Mouse (Mus musculus): Measurements from ENCODE around the gene 3110082I17Rik. TPM values are rescaled to one million over a fixed set of nuclear protein-coding genes. Genes with fewer than 3 reads are reported as not detected.

Gene 3110082I17Rik
- total RNA-seq, 2 experiments from 2014 or later, result 1.3 to 4.0 TPM

- ATAC-seq (replicated peaks; ENCODE audit: low FRiP score, poor library complexity, severe bottlenecking), result no peak
Observed at GRCm38 (mm10) chr5:139402106-139402505, 58.2 kb downstream of the 3110082I17Rik start.

DNA sequence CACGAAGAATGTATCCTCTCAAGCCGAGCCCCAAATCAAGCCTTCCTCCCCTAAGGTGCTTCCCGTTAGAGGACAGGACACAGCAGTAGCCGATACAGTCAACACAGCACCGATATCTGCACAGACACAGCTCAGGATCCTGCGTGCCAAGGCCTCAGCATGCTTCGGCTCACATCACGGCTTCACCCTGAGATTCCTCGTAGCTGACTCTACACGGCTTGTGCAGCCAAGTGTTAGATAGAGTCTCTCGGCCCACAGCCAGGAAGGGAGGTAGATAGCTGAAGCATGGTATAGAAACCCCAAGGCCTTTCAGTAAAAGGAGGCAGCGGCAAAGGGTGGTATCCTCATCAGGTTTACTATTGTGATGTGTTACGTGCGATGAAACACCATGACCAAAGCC, 60.3 kb downstream of the 3110082I17Rik start:
- no peak for ATAC-seq (replicated peaks; ENCODE audit: low FRiP score, poor library complexity, severe bottlenecking)

GRCm38 (mm10) chr5:139398786-139399185, 61.5 kb downstream of the 3110082I17Rik start:
- ATAC-seq (replicated peaks; ENCODE audit: low FRiP score, poor library complexity, severe bottlenecking), result no peak

DNA sequence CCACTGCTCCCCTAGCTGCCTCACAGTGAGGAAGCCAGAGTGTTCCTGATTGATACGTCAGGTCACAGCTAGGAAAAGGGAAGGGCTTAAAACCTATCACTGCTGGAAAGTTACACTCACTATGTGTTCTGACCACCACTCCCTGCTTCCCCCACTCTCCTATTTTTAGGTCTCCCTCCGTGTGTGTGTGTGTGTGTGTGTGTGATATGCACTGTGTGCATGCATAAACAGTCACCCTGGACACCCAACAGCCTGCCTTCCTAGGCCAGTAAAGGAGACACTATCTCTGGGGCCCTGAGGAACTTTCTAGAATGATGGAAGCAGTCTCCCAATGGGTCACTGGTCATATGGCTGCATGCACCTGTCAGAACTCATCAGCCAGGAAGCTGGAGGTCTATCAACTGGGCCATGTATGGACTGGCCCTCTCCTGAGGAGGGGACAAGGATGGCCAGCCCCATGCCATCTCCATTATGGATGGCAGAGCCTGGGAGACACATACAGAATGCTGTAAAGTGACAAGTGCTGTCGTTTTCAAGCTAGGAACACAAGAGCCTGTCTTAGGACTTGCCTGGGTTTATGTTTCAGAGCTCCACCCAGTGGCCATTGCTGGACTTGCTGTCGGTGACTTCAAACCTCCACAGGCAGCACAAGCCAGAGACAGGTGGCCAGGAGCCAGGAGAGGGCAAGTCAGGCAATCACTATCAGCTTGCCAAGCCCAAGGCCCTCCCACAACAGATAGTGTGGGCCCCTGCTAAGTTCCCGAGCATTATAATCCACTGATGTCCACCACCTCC, 62.2 kb downstream of the 3110082I17Rik start:
- peak; percentile 81 for ATAC-seq (replicated peaks; ENCODE audit: low FRiP score, poor library complexity, severe bottlenecking)

DNA sequence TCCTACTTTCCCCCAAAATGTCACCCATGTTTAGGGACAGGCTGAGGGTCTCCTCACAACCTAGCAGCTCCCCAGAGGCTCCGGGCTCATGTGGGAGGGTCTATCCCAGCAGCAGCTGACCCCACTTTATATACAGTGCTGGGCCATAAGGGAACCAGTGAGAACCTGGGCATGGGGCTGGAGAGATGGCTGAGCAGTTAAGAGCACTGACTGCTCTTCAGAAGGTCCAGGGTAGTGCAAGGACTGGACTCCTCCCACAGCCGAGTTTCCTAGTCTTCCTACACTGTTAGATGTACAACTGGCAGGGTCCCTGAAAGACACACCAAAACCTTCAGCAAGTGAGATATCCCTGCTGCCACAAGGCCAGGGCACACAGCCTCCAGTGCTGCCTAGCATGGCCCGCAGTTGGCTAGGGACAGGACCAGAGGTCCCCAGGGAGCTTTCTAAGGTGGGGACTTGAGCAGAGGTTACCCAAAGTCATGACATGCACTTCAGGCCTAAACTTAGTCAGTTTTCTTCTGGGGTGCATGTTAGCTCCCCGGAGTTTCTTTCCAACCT, 62.9 kb downstream of the 3110082I17Rik start:
- no peak for ATAC-seq (replicated peaks; ENCODE audit: low FRiP score, poor library complexity, severe bottlenecking)

DNA sequence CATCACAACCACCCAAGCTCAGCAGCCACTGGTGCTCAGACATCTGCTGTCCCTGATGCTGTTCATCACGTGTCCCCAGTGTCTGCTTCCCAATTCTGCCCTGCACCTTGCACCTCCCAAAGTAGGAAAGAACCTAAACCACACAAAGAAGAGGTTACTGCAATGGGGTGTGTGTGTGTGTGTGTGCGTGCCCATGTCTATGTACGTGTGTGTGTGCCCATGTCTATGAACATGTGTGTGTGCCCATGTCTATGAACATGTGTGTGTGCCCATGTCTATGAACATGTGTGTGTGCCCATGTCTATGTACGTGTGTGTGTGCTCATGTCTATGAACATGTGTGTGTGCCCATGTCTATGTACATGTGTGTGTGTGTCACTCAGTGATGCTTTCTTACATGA, 64.8 kb downstream of the 3110082I17Rik start:
- ATAC-seq (replicated peaks; ENCODE audit: low FRiP score, poor library complexity, severe bottlenecking), result no peak

GRCm38 (mm10) chr5:139394399-139394798, 65.9 kb downstream of the 3110082I17Rik start:
- ATAC-seq (replicated peaks; ENCODE audit: low FRiP score, poor library complexity, severe bottlenecking), result no peak

DNA sequence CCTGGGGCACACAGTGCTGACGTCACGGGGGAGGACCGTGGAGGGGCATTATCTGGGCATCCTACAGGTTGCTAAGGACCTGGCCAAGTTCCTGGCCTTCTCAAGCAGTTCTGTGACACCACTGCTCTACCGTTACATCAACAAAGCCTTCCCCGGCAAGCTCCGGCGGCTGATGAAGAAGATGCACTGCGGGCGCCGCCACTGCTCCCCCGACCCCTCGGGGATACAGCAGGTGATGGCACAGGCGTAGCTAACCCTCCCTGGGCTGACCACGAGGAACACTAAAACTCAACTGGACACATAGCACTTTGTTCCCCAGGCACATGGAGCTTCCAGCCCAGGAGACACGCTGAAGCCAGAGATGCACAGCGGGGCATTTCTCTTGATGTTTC, 67.1 kb downstream of the 3110082I17Rik start:
- no peak for ATAC-seq (replicated peaks; ENCODE audit: low FRiP score, poor library complexity, severe bottlenecking)

DNA sequence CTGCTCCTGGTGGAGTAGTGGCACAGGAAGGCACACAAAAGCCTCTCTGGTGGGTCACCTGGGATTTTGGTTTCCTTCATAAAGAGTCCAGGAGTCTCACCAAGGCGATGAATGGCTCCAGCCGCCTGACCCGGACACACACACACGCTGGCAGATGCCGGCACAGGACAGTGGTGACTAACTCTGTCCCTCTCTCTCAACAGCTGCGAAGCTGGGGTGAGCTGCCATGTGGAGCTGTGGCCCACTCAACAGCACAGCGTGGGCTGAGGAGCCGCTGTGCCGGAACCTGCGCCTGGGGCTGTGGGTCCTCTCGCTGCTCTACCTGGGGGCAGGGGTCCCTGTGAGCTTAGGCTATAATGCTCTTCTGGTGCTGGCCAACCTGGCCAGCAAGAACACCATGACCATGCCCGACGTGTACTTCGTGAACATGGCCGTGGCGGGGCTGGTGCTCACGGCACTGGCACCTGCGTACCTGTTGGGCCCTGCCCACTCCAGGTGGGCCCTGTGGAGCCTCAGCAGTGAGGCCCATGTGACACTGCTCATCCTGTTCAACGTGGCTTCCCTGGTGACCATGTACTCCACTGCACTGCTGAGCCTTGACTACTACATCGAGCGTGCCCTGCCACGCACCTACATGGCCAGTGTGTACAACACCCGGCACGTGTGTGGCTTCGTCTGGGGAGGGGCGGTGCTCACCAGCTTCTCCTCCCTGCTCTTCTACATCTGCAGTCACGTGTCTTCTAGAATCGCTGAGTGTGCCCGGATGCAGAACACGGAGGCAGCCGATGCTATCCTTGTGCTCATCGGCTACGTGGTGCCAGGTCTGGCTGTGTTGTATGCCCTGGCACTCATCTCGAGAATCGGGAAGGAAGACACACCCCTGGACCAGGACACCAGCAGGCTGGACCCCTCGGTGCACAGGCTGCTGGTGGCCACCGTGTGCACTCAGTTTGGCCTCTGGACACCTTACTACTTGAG, 67.8 kb downstream of the 3110082I17Rik start:
- ATAC-seq (replicated peaks; ENCODE audit: low FRiP score, poor library complexity, severe bottlenecking), result no peak

DNA sequence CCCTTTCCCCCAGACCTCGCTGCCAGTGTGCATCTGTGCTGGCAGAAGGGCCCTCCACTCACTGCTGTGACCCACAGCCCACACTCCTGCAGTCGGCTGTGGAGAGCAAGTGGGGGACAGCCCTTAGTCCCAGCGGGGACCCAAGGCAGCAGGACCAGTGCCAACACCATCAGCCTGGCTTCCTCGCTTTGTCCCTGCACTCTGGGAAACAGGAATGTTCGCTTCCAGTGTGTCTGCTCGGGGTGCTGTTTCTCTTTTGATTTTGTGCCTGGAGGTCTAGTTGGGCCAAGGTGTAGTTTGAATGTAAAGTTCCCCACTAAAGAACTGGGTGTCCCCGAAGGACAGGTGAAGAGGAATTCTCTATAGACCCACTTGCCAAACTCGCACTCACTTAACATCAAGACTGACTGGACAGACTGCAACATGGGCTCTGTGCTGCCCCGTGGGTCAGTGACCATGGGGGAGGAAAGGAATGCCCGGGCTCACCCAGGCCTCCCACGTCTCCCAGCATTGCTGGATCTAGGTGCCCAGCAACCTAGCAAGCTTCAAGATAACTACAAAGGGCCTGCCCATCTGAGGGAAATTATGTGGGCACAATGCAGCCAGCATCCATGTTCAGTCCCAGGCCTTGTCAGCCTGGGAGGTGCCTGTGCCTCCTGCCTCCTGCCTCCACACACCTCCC, 68.9 kb downstream of the 3110082I17Rik start:
- no peak for ATAC-seq (replicated peaks; ENCODE audit: low FRiP score, poor library complexity, severe bottlenecking)

DNA sequence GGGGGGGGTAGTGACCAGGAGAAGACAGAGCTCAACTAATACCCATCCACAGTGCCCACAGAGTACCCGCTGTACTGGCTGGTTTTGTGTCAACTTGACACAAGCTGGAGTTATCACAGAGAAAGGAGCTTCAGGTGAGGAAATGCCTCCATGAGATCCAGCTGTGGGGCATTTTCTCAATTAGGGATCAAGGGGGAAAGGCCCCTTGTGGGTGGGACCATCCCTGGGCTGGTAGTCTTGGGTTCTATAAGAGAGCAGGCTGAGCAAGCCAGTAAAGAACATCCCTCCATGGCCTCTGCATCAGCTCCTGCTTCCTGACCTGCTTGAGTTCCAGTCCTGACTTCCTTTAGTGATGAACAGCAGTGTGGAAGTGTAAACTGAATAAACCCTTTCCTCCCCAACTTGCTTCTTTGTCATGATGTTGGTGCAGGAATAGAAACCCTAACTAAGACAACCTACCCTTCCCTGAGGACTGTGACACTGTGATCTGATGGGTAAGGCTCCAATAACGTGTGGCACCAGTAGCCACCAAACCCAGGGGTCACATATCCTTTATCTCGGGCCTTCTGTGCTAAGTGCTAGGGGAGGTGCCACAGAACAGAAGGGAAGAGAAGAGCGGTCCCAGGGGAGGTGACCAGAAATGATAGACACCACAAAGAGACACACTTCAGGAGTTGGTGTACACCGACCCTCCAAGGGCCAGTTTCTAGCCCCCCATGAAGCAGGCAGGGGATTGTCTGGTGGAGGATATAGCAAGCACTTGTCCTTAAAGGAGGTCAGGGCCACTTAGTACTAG, 69.8 kb downstream of the 3110082I17Rik start:
- peak; percentile 24; the same call in 1 of the 2 replicates for ATAC-seq (replicated peaks; ENCODE audit: low FRiP score, poor library complexity, severe bottlenecking)

GRCm38 (mm10) chr5:139389676-139390061, 70.7 kb downstream of the 3110082I17Rik start:
- peak; percentile 72 for ATAC-seq (replicated peaks; ENCODE audit: low FRiP score, poor library complexity, severe bottlenecking)

DNA sequence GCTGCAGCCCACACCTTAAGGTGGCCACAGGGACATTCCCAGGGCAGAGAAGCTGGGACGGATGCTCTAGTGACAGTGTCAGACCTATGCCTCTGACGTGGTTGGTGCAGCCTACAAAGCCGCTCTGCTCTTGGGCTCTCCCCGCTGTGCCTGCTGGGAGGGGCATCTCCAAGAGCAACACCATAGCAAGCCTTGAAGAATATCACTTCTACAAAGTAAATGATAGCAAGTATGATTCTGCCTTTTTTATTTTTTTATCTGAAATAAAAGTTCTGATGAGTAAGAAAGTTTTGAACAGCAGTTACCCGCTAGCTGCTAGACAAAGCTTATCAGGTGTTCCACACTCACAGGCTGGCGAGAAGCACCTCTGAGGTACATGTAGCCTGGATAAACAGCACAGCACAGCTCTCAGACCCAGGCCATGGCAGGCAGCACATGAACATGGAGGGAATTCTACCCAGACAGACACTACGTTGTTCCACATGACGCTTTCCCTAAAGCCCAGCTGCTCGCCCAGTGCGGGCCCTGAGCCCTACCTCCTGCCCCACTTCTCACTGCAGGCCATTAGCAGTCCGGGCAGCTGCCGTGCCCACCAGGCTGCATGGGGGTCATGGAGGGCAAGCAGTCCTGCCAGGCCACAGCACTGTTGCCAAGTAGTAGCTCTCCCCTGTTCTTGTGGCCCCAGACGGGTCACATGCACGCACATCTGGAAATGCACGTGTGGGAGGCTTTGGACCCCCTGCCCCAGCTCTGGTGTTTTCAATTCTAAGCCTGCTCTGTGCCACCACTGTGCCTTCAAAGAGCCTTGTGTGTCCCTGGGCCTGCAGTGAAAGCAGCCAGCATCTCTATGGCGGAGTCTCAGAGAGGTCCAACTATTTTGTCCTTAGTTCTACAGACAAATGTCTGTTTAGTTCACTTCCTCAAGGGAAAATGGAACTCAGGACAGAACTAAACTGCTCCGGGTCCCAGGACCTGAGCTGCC, 71.3 kb downstream of the 3110082I17Rik start:
- peak; percentile 51 for ATAC-seq (replicated peaks; ENCODE audit: low FRiP score, poor library complexity, severe bottlenecking)

- ATAC-seq (replicated peaks; ENCODE audit: low FRiP score, poor library complexity, severe bottlenecking), result no peak
Observed at GRCm38 (mm10) chr5:139388195-139388570, 72.1 kb downstream of the 3110082I17Rik start.

DNA sequence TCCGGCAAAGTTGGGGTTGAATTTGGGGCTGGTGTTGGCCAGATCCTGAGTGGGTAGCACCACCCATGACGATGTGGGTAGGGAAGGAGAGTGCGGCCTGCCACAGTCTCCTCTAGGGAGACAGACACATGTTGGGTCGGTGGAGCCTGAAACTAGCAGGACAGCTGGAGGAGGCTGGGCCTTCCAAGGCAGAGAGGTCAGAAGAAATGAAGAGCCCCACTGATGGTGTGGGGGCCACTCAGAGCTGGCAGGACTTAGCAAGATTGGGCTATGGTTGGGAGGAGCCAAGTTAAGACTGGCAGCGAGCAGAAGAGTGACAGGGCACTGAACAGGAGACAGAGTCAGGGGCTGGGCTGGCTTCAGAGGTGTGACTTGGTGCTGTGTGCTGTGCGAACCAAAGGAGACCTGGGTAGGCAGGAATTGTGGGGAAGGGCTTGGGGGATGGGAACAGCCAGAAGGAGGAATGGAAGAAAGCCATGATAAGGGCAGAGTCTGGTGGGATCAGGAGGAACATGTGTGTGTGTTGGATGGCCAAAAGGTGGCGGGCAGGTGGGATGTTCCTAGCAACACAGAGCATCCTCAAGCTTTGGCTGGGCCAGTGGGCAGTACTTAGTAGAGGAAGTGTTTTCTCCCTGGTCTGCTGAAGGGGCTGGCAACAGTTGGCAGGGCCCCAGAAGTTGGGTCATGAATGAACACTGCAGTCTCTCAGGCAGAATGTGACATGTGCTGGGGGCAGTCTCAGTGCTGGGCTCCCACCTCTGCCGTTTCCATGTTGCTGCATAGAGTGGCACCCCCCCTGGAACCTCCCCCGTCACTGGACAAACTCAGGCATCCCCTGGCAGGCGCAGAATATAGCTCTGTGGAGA, 72.8 kb downstream of the 3110082I17Rik start:
- peak; percentile 23; the same call in 1 of the 2 replicates for ATAC-seq (replicated peaks; ENCODE audit: low FRiP score, poor library complexity, severe bottlenecking)

DNA sequence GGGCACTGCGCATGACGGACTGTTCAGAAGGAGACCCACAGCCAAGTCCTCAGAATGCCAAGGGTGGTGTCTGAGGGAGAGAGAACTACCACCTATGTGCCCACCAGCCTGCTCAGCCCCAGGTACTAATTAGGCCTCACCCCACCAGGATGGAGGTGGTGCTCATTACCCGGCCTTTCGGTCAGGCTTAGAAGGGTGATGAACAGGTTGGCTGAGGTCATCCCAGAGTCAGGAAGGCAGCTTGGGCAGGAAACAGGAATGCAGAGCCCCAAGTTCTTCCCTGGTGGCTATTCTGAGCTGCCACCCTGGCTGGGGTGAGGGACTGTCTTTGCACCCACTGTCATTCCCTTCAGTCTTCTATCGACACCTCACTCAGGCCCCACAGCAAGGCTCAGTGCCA, 74.3 kb downstream of the 3110082I17Rik start:
- ATAC-seq (replicated peaks; ENCODE audit: low FRiP score, poor library complexity, severe bottlenecking), result no peak

GRCm38 (mm10) chr5:139384531-139384930, 75.8 kb downstream of the 3110082I17Rik start:
- ATAC-seq (replicated peaks; ENCODE audit: low FRiP score, poor library complexity, severe bottlenecking), result no peak
